Mouse (Mus musculus): Measurements from ENCODE around the gene Prn. TPM values are rescaled to one million over a fixed set of nuclear protein-coding genes. Genes with fewer than 3 reads are reported as not detected.

The Prn gene
- polyA plus RNA-seq, 1 experiment, result not detected

GRCm38 (mm10) chr2:131993563-131994088, 83.9 kb downstream of the Prn start:
- 0 out of 2 replicates have a peak overlapping the region, but pooled peaks have one; percentile 2 for H3K27ac ChIP-seq (ENCODE audit: control insufficient read depth, insufficient read depth, low read length)
- H3K4me1 ChIP-seq (replicated peaks; ENCODE audit: control insufficient read depth, insufficient read depth, low read length), result peaks cover 16% of the 10 kb centered on the region
- no peak for TF ChIP-seq POLR2A (IDR thresholded peaks at IDR 0.05; ENCODE audit: control insufficient read depth, extremely low read depth, insufficient read depth, low read length, poor library complexity)
- no peak for TF ChIP-seq CTCF (IDR thresholded peaks at IDR 0.05; ENCODE audit: borderline replicate concordance, control insufficient read depth, extremely low read depth, insufficient read depth, low read length, poor library complexity)
- no peak overlapping the region for H3K4me3 ChIP-seq (ENCODE audit: control insufficient read depth, insufficient read depth, low read length)
- 88% methylated on average over 14 of the region's 14 CpGs for WGBS
- no peaks in the 10 kb centered on the region for H3K27me3 ChIP-seq (ENCODE audit: control insufficient read depth, insufficient read depth, low read length)
- H3K36me3 ChIP-seq (ENCODE audit: control insufficient read depth, insufficient read depth, low read length), result peaks cover 46% of the 10 kb centered on the region
- DNase-seq, result no peak

GRCm38 (mm10) chr2:131994971-131995370, 85.2 kb downstream of the Prn start:
- DNase-seq, result no peak
- Histone ChIP-seq H3K4me1 (replicated peaks; ENCODE audit: control insufficient read depth, insufficient read depth, low read length) (peaks cover 16% of the 10 kb centered on the region), H3K27me3 (ENCODE audit: control insufficient read depth, insufficient read depth, low read length) (no peaks in the 10 kb centered on the region), H3K36me3 (ENCODE audit: control insufficient read depth, insufficient read depth, low read length) (peaks cover 49% of the 10 kb centered on the region), H3K27ac (ENCODE audit: control insufficient read depth, insufficient read depth, low read length) (no peak overlapping the region), H3K4me3 (ENCODE audit: control insufficient read depth, insufficient read depth, low read length) (no peak overlapping the region)
- TF ChIP-seq POLR2A (IDR thresholded peaks at IDR 0.05; ENCODE audit: control insufficient read depth, extremely low read depth, insufficient read depth, low read length, poor library complexity) (no peak), CTCF (IDR thresholded peaks at IDR 0.05; ENCODE audit: borderline replicate concordance, control insufficient read depth, extremely low read depth, insufficient read depth, low read length, poor library complexity) (no peak)
- 98% methylated on average over 6 of the region's 6 CpGs for WGBS

- H3K36me3 ChIP-seq (ENCODE audit: control insufficient read depth, insufficient read depth, low read length), result peaks cover 56% of the 10 kb centered on the region
- no peak overlapping the region for H3K27ac ChIP-seq (ENCODE audit: control insufficient read depth, insufficient read depth, low read length)
- H3K4me1 ChIP-seq (replicated peaks; ENCODE audit: control insufficient read depth, insufficient read depth, low read length), result peaks cover 16% of the 10 kb centered on the region
- no peak overlapping the region for H3K4me3 ChIP-seq (ENCODE audit: control insufficient read depth, insufficient read depth, low read length)
- no peak for TF ChIP-seq CTCF (IDR thresholded peaks at IDR 0.05; ENCODE audit: borderline replicate concordance, control insufficient read depth, extremely low read depth, insufficient read depth, low read length, poor library complexity)
- no peak for TF ChIP-seq POLR2A (IDR thresholded peaks at IDR 0.05; ENCODE audit: control insufficient read depth, extremely low read depth, insufficient read depth, low read length, poor library complexity)
- no peak for DNase-seq
- no peaks in the 10 kb centered on the region for H3K27me3 ChIP-seq (ENCODE audit: control insufficient read depth, insufficient read depth, low read length)
- WGBS, result 68% methylated on average over 12 of the region's 12 CpGs
Observed at GRCm38 (mm10) chr2:131995742-131996141, 86.0 kb downstream of the Prn start.

GRCm38 (mm10) chr2:131996369-131996768, 86.6 kb downstream of the Prn start:
- Histone ChIP-seq H3K4me3 (ENCODE audit: control insufficient read depth, insufficient read depth, low read length) (no peak overlapping the region), H3K27me3 (ENCODE audit: control insufficient read depth, insufficient read depth, low read length) (no peaks in the 10 kb centered on the region)

GRCm38 (mm10) chr2:131997356-131997755, 87.6 kb downstream of the Prn start:
- 65% methylated on average over 5 of the region's 5 CpGs for whole genome bisulfite sequencing
- TF ChIP-seq CTCF (IDR thresholded peaks at IDR 0.05; ENCODE audit: borderline replicate concordance, control insufficient read depth, extremely low read depth, insufficient read depth, low read length, poor library complexity) (no peak), POLR2A (IDR thresholded peaks at IDR 0.05; ENCODE audit: control insufficient read depth, extremely low read depth, insufficient read depth, low read length, poor library complexity) (no peak)
- Histone ChIP-seq H3K4me3 (ENCODE audit: control insufficient read depth, insufficient read depth, low read length) (no peak overlapping the region), H3K36me3 (ENCODE audit: control insufficient read depth, insufficient read depth, low read length) (peaks cover 69% of the 10 kb centered on the region), H3K4me1 (replicated peaks; ENCODE audit: control insufficient read depth, insufficient read depth, low read length) (peaks cover 11% of the 10 kb centered on the region), H3K27me3 (ENCODE audit: control insufficient read depth, insufficient read depth, low read length) (no peaks in the 10 kb centered on the region), H3K27ac (ENCODE audit: control insufficient read depth, insufficient read depth, low read length) (no peak overlapping the region)
- no peak for DNase-seq

More at GRCm38 (mm10) chr2:131996369-131996768, 86.6 kb downstream of the Prn start:
- TF ChIP-seq POLR2A (IDR thresholded peaks at IDR 0.05; ENCODE audit: control insufficient read depth, extremely low read depth, insufficient read depth, low read length, poor library complexity) (no peak), CTCF (IDR thresholded peaks at IDR 0.05; ENCODE audit: borderline replicate concordance, control insufficient read depth, extremely low read depth, insufficient read depth, low read length, poor library complexity) (no peak)
- Histone ChIP-seq H3K36me3 (ENCODE audit: control insufficient read depth, insufficient read depth, low read length) (peaks cover 60% of the 10 kb centered on the region), H3K4me1 (replicated peaks; ENCODE audit: control insufficient read depth, insufficient read depth, low read length) (peaks cover 16% of the 10 kb centered on the region), H3K27ac (ENCODE audit: control insufficient read depth, insufficient read depth, low read length) (no peak overlapping the region)
- WGBS, result 91% methylated on average over 7 of the region's 7 CpGs
- no peak for DNase-seq

GRCm38 (mm10) chr2:132001696-132002334, 92.1 kb downstream of the Prn start:
- no peaks in the 10 kb centered on the region for H3K27me3 ChIP-seq (ENCODE audit: control insufficient read depth, insufficient read depth, low read length)
- no peak for TF ChIP-seq POLR2A (IDR thresholded peaks at IDR 0.05; ENCODE audit: control insufficient read depth, extremely low read depth, insufficient read depth, low read length, poor library complexity)
- no peak for DNase-seq
- no peak overlapping the region for H3K27ac ChIP-seq (ENCODE audit: control insufficient read depth, insufficient read depth, low read length)
- 96% methylated on average over 13 of the region's 13 CpGs for WGBS
- peaks cover 7% of the 10 kb centered on the region; the same call in 1 of the 2 replicates for H3K4me1 ChIP-seq (replicated peaks; ENCODE audit: control insufficient read depth, insufficient read depth, low read length)
- no peak overlapping the region for H3K4me3 ChIP-seq (ENCODE audit: control insufficient read depth, insufficient read depth, low read length)
- H3K36me3 ChIP-seq (ENCODE audit: control insufficient read depth, insufficient read depth, low read length), result peaks cover 85% of the 10 kb centered on the region

Data from thymus, adult 2 months (tissue).